Mouse (Mus musculus): ENCODE measurements around the gene Gal3st2. TPM values are rescaled to one million over a fixed set of nuclear protein-coding genes. Genes with fewer than 3 reads are reported as not detected.
"Not testable (repeated sequence)": the region's sequence is repeated elsewhere in the genome, so short reads cannot be mapped to it uniquely, and the experiment has no call there.

Gene Gal3st2
- polyA plus RNA-seq (2016; fragmentation: Nextera tagmentation; extraction: Ambion mirVana): not detected in 2 replicates

GRCm38 (mm10) chr1:93861048-93861447 lies at the start of gene Gal3st2:
Gene Gal3st2, plus strand, starts transcription at chr1:93861306.
- H3K4me1 ChIP-seq; H3K4me3 ChIP-seq; H3K27ac ChIP-seq; ATAC-seq; H3K27me3 ChIP-seq (replicated peaks); H3K9me3 ChIP-seq (replicated peaks); H3K36me3 ChIP-seq; H3K9ac ChIP-seq; H3K4me2 ChIP-seq: not testable (repeated sequence)
- 40% methylated on average over 2 of the region's 2 CpGs for WGBS (ENCODE audit: insufficient replicate concordance)

- WGBS (ENCODE audit: insufficient replicate concordance): 76% methylated on average over 8 of the region's 8 CpGs
- Histone ChIP-seq H3K27ac (no peak overlapping the region), H3K36me3 (peaks cover 96% of the 10 kb centered on the region)
Observed at GRCm38 (mm10) chr1:93811495-93812039, 49.5 kb upstream of the Gal3st2 start.

GRCm38 (mm10) chr1:93817823-93818532 lies 43.1 kb upstream of the Gal3st2 start:
- Histone ChIP-seq H3K4me3 (no peak overlapping the region), H3K27me3 (replicated peaks) (no peaks in the 10 kb centered on the region), H3K4me1 (peaks cover 2% of the 10 kb centered on the region), H3K4me2 (no peak overlapping the region), H3K36me3 (peaks cover 88% of the 10 kb centered on the region), H3K9ac (no peak overlapping the region), H3K9me3 (replicated peaks) (no peaks in the 10 kb centered on the region), H3K27ac (no peak overlapping the region)
- ATAC-seq: no peak
- WGBS (ENCODE audit: insufficient replicate concordance): 86% methylated on average over 8 of the region's 8 CpGs

More at GRCm38 (mm10) chr1:93811495-93812039, 49.5 kb upstream of the Gal3st2 start:
- H3K27me3 ChIP-seq (replicated peaks): no peaks in the 10 kb centered on the region
- H3K4me1 ChIP-seq: 0 out of 2 replicates have a peak, but pooled peaks cover 1% of the 10 kb centered on the region
- H3K4me2 ChIP-seq: no peak overlapping the region
- 0 out of 2 replicates have a peak, but pooled peaks have one; percentile 17 for ATAC-seq
- no peak overlapping the region for H3K9ac ChIP-seq
- no peak overlapping the region for H3K4me3 ChIP-seq
- no peaks in the 10 kb centered on the region for H3K9me3 ChIP-seq (replicated peaks)

- H3K4me1 ChIP-seq: peaks cover 10% of the 10 kb centered on the region
- peaks cover 81% of the 10 kb centered on the region for H3K36me3 ChIP-seq
- H3K27me3 ChIP-seq (replicated peaks): no peaks in the 10 kb centered on the region
- 79% methylated on average over 7 of the region's 7 CpGs for WGBS (ENCODE audit: insufficient replicate concordance)
- no peaks in the 10 kb centered on the region for H3K9me3 ChIP-seq (replicated peaks)
- no peak overlapping the region for H3K27ac ChIP-seq
- no peak for ATAC-seq
- no peak overlapping the region for H3K9ac ChIP-seq
- no peak overlapping the region for H3K4me3 ChIP-seq
- no peak overlapping the region for H3K4me2 ChIP-seq
Observed at GRCm38 (mm10) chr1:93818722-93819121, 42.4 kb upstream of the Gal3st2 start.

- peaks cover 35% of the 10 kb centered on the region for H3K4me1 ChIP-seq
- peak overlapping the region; percentile 65; the same call in 1 of the 2 replicates for H3K4me3 ChIP-seq
- H3K4me2 ChIP-seq: peak overlapping the region; percentile 88
- WGBS (ENCODE audit: insufficient replicate concordance): 60% methylated on average over 3 of the region's 3 CpGs
- no peaks in the 10 kb centered on the region for H3K27me3 ChIP-seq (replicated peaks)
- peak overlapping the region; percentile 99 for H3K27ac ChIP-seq
- H3K9me3 ChIP-seq (replicated peaks): no peaks in the 10 kb centered on the region
- H3K36me3 ChIP-seq: peaks cover 28% of the 10 kb centered on the region
- H3K9ac ChIP-seq: peak overlapping the region; percentile 73
- ATAC-seq: no peak
Observed at GRCm38 (mm10) chr1:93823796-93824495, 37.2 kb upstream of the Gal3st2 start.

- WGBS (ENCODE audit: insufficient replicate concordance): 11% methylated on average over 10 of the region's 10 CpGs
- no peaks in the 10 kb centered on the region for H3K9me3 ChIP-seq (replicated peaks)
- peak within 1 kb of the TSS; percentile 73 for H3K9ac ChIP-seq
- H3K4me1 ChIP-seq: peaks cover 35% of the 10 kb centered on the region
- peak within 1 kb of the TSS; percentile 99 for H3K27ac ChIP-seq
- peak within 1 kb of the TSS; percentile 65 for H3K4me3 ChIP-seq
- H3K27me3 ChIP-seq (replicated peaks): no peaks in the 10 kb centered on the region
- peak within 1 kb of the TSS; percentile 88 for H3K4me2 ChIP-seq
- peaks cover 22% of the 10 kb centered on the region for H3K36me3 ChIP-seq
- ATAC-seq: peak; percentile 17
Observed at GRCm38 (mm10) chr1:93824609-93825008, 36.5 kb upstream of the Gal3st2 start, which contains the start of gene D2hgdh. Gene D2hgdh, plus strand, starts transcription at chr1:93824909.

- Histone ChIP-seq H3K4me2 (peak overlapping the region; percentile 88), H3K4me1 (peaks cover 35% of the 10 kb centered on the region), H3K9ac (peak overlapping the region; percentile 73), H3K4me3 (peak overlapping the region; percentile 65), H3K9me3 (replicated peaks) (no peaks in the 10 kb centered on the region), H3K36me3 (peaks cover 16% of the 10 kb centered on the region), H3K27ac (peak overlapping the region; percentile 99), H3K27me3 (replicated peaks) (no peaks in the 10 kb centered on the region)
- WGBS (ENCODE audit: insufficient replicate concordance): under 1% methylated on average over 30 of the region's 30 CpGs
- peak; percentile 98 for ATAC-seq
Observed at GRCm38 (mm10) chr1:93825105-93825674, 35.9 kb upstream of the Gal3st2 start.

- peaks cover 35% of the 10 kb centered on the region for H3K4me1 ChIP-seq
- H3K4me2 ChIP-seq: peak overlapping the region; percentile 88
- H3K9me3 ChIP-seq (replicated peaks): no peaks in the 10 kb centered on the region
- ATAC-seq: 0 out of 2 replicates have a peak, but pooled peaks have one; percentile 19
- 42% methylated on average over 27 of the region's 27 CpGs for WGBS (ENCODE audit: insufficient replicate concordance)
- H3K4me3 ChIP-seq: peak overlapping the region; percentile 65
- H3K9ac ChIP-seq: peak overlapping the region; percentile 73
- H3K36me3 ChIP-seq: peaks cover 8% of the 10 kb centered on the region
- peak overlapping the region; percentile 99 for H3K27ac ChIP-seq
- no peaks in the 10 kb centered on the region for H3K27me3 ChIP-seq (replicated peaks)
Observed at GRCm38 (mm10) chr1:93825771-93826539, 35.2 kb upstream of the Gal3st2 start.

- peak overlapping the region; percentile 99 for H3K27ac ChIP-seq
- H3K4me2 ChIP-seq: peak overlapping the region; percentile 88
- ATAC-seq: no peak
- peaks cover 3% of the 10 kb centered on the region for H3K36me3 ChIP-seq
- peaks cover 35% of the 10 kb centered on the region for H3K4me1 ChIP-seq
- 84% methylated on average over 9 of the region's 9 CpGs for WGBS (ENCODE audit: insufficient replicate concordance)
- no peaks in the 10 kb centered on the region for H3K27me3 ChIP-seq (replicated peaks)
- peak overlapping the region; percentile 65 for H3K4me3 ChIP-seq
- no peaks in the 10 kb centered on the region for H3K9me3 ChIP-seq (replicated peaks)
- peak overlapping the region; percentile 73 for H3K9ac ChIP-seq
Observed at GRCm38 (mm10) chr1:93826540-93826835, 34.6 kb upstream of the Gal3st2 start.

- not testable (repeated sequence) for H3K9me3 ChIP-seq (replicated peaks); H3K4me3 ChIP-seq; H3K27ac ChIP-seq; H3K9ac ChIP-seq; H3K27me3 ChIP-seq (replicated peaks); H3K4me2 ChIP-seq; H3K4me1 ChIP-seq
- ATAC-seq: 0 out of 2 replicates have a peak, but pooled peaks have one; percentile 42
- 67% methylated on average over 2 of the region's 4 CpGs for WGBS (ENCODE audit: insufficient replicate concordance)
- peaks cover 25% of the 10 kb centered on the region for H3K36me3 ChIP-seq
Observed at GRCm38 (mm10) chr1:93832754-93833360, 28.2 kb upstream of the Gal3st2 start.

GRCm38 (mm10) chr1:93834671-93835150 lies 26.4 kb upstream of the Gal3st2 start:
- no peak overlapping the region for H3K4me2 ChIP-seq
- peaks cover 35% of the 10 kb centered on the region for H3K36me3 ChIP-seq
- no peaks in the 10 kb centered on the region for H3K9me3 ChIP-seq (replicated peaks)
- no peak overlapping the region for H3K9ac ChIP-seq
- WGBS (ENCODE audit: insufficient replicate concordance): 72% methylated on average over 7 of the region's 7 CpGs
- H3K4me1 ChIP-seq: no peaks in the 10 kb centered on the region
- H3K27ac ChIP-seq: no peak overlapping the region
- ATAC-seq: no peak
- no peak overlapping the region for H3K4me3 ChIP-seq
- no peaks in the 10 kb centered on the region for H3K27me3 ChIP-seq (replicated peaks)

All from liver, embryonic 12.5 days (tissue).